Mouse (Mus musculus): ENCODE results near the gene Zfp808. TPM values are rescaled to one million over a fixed set of nuclear protein-coding genes. Genes with fewer than 3 reads are reported as not detected.
A peak's percentile ranks its signal among the peaks of the same experiment; 100 is the strongest.
"Not testable (repeated sequence)": the region's sequence is repeated elsewhere in the genome, so short reads cannot be mapped to it uniquely, and the experiment has no call there.

Gene Zfp808
- polyA plus RNA-seq (2016; fragmentation: Nextera tagmentation; extraction: Ambion mirVana), result 8.1 and 8.7 TPM in 2 replicates

GRCm38 (mm10) chr13:62129432-62130171 lies at the start of gene Zfp808:
Gene Zfp808 (plus strand): TSS chr13:62129886.
- H3K27ac ChIP-seq; H3K36me3 ChIP-seq; H3K9me3 ChIP-seq; H3K4me1 ChIP-seq; H3K27me3 ChIP-seq (replicated peaks): not testable (repeated sequence)
- ATAC-seq (ENCODE audit: low FRiP score, low read depth), result peak; percentile 89
- Histone ChIP-seq H3K4me2 (replicated peaks) (peak within 1 kb of the TSS; percentile 56), H3K9ac (peak within 1 kb of the TSS; percentile 57), H3K4me3 (peak within 1 kb of the TSS; percentile 59)
- 5% methylated on average over 21 of the region's 21 CpGs for WGBS

DNA sequence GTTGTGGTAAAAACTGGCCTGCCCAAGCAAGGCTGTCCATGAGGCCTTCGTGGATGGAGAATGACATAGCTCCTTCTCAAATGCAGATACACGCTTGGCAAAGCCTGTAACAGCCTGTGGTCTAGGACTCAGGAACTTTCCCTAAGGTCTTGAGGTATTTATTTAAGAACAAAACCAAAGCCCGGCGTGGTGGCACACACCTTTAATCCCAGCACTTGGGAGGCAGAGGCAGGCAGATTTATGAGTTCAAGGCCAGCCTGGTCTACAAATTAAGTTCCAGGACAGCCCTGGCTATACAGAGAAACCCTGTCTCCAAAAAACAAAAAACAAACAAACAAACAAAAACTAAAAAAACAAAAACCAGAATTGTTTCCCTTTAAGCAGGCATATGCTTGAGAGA lies 30.9 kb upstream of the Zfp808 start:
- ATAC-seq (ENCODE audit: low FRiP score, low read depth); H3K36me3 ChIP-seq; H3K27ac ChIP-seq; H3K9me3 ChIP-seq; H3K4me1 ChIP-seq; H3K4me2 ChIP-seq (replicated peaks); H3K4me3 ChIP-seq; H3K9ac ChIP-seq; H3K27me3 ChIP-seq (replicated peaks): not testable (repeated sequence)
- 82% methylated on average over 4 of the region's 4 CpGs for WGBS

GRCm38 (mm10) chr13:62099454-62099853 lies 30.2 kb upstream of the Zfp808 start:
- H3K27ac ChIP-seq; H3K4me2 ChIP-seq (replicated peaks); H3K36me3 ChIP-seq; H3K27me3 ChIP-seq (replicated peaks); H3K4me1 ChIP-seq; H3K9ac ChIP-seq; ATAC-seq (ENCODE audit: low FRiP score, low read depth); H3K9me3 ChIP-seq; H3K4me3 ChIP-seq: not testable (repeated sequence)
- WGBS, result 92% methylated on average over 4 of the region's 4 CpGs

DNA sequence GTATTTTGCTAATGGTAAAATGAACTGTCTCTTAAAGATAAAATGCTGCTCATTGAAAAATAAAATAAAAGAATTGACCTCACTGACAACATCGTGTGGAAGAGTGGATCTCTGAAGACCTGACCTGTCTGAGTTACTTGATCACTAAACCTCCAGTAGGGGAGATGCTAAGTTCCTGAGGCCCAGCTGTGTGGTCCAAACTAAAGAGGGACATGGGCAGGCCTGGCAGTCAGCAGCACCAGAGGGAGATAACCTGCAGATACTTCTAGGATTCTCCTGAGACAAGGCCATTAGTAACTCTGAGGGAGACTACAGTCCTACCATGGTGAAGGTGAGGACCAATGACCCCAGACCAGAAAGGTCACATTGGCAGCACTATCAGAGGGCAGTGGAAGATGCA lies 27.3 kb upstream of the Zfp808 start:
- not testable (repeated sequence) for H3K27me3 ChIP-seq (replicated peaks); H3K4me1 ChIP-seq; H3K4me3 ChIP-seq; H3K9ac ChIP-seq; ATAC-seq (ENCODE audit: low FRiP score, low read depth); H3K36me3 ChIP-seq; H3K9me3 ChIP-seq; H3K27ac ChIP-seq; H3K4me2 ChIP-seq (replicated peaks)
- 82% methylated on average over 1 of the region's 1 CpGs for WGBS

DNA sequence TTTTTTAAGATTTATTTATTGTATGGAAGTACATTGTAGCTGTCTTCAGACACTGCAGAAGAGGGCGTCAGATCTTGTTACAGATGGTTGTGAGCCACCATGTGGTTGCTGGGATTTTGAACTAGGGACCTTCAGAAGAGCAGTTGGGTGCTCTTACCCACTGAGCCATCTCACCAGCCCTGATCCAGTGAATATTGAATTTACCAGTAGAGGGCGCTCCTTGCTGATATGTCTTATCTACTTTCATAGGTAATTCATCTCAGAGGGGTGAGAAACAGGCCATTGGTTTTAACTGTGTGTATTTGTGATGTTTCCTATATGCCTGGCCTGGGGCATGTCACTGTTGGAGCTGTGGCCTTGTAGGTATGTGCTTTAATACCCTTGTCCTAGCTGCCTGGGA lies 13.8 kb upstream of the Zfp808 start:
- not testable (repeated sequence) for H3K9ac ChIP-seq; ATAC-seq (ENCODE audit: low FRiP score, low read depth); H3K9me3 ChIP-seq; H3K27ac ChIP-seq; H3K27me3 ChIP-seq (replicated peaks); H3K4me3 ChIP-seq; H3K4me2 ChIP-seq (replicated peaks); H3K36me3 ChIP-seq; H3K4me1 ChIP-seq
- WGBS, result 45% methylated on average over 2 of the region's 2 CpGs

GRCm38 (mm10) chr13:62121578-62121977 lies 8.1 kb upstream of the Zfp808 start:
- not testable (repeated sequence) for H3K27me3 ChIP-seq (replicated peaks); H3K9ac ChIP-seq; H3K4me3 ChIP-seq; H3K4me2 ChIP-seq (replicated peaks); H3K4me1 ChIP-seq; H3K27ac ChIP-seq; ATAC-seq (ENCODE audit: low FRiP score, low read depth); H3K36me3 ChIP-seq; H3K9me3 ChIP-seq
- 53% methylated on average over 1 of the region's 1 CpGs for WGBS

DNA sequence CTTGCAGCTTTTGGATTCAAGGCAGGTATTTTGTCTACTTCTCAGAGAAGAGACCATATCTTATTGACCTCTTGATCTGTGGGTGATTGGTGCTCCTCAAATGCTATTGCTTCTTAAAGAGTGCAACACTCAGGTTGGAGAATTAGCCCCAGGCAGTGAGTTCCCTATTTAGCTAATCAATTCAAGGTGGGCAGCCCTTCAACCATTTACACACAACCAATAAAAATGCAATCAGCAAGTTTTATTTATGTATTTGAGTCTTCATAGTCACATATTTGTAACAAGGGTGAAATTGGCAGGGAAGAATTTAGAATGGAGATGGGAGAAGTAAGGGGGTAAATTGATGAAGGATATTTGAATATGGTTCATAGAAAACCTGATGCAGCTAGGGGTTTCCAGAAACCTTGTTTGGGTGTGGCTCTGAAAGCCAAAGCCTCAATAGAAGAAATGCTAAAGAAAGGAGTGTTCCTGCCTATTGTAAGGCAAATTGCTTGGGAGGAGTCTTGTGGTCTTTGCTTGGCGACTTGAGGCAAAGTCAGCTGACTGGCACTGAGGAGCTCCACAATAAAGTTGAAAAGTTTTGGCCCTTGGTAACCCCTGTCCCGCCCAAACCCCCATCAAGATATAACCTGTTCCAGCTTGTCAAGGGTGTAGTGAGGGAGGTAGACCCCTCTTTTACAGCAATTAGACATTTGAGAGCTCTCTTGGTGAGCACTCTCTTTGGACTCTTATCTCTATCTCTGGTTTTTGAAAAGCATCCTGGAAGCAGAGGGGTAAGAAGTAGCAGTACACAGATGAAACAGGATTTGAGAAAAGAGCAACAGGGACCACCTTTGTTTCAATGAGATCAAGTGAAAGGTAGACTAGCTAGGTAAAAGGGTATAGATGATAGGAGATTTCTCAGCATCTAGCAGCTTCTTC lies 52.4 kb downstream of the Zfp808 start:
- not testable (repeated sequence) for H3K4me1 ChIP-seq; H3K9ac ChIP-seq; H3K4me3 ChIP-seq; H3K4me2 ChIP-seq (replicated peaks); H3K36me3 ChIP-seq; H3K27me3 ChIP-seq (replicated peaks); H3K27ac ChIP-seq; ATAC-seq (ENCODE audit: low FRiP score, low read depth)
- 85% methylated on average over 2 of the region's 2 CpGs for WGBS
- H3K9me3 ChIP-seq, result peaks cover 14% of the 10 kb centered on the region; the same call in 1 of the 2 replicates

- Histone ChIP-seq H3K4me2 (replicated peaks) (no peak overlapping the region), H3K9ac (no peak overlapping the region), H3K36me3 (no peaks in the 10 kb centered on the region), H3K9me3 (no peaks in the 10 kb centered on the region), H3K4me3 (no peak overlapping the region), H3K4me1 (no peaks in the 10 kb centered on the region), H3K27ac (no peak overlapping the region), H3K27me3 (replicated peaks) (no peaks in the 10 kb centered on the region)
- ATAC-seq (ENCODE audit: low FRiP score, low read depth), result no peak
- 57% methylated on average over 3 of the region's 3 CpGs for WGBS
Measured at GRCm38 (mm10) chr13:62245264-62245663, 115.6 kb downstream of the Zfp808 start.

GRCm38 (mm10) chr13:62255226-62255625 lies 125.5 kb downstream of the Zfp808 start:
- H3K27ac ChIP-seq; H3K36me3 ChIP-seq; H3K27me3 ChIP-seq (replicated peaks); H3K4me1 ChIP-seq; H3K4me3 ChIP-seq; H3K4me2 ChIP-seq (replicated peaks); ATAC-seq (ENCODE audit: low FRiP score, low read depth); H3K9ac ChIP-seq: not testable (repeated sequence)
- WGBS, result 81% methylated on average over 9 of the region's 9 CpGs
- peaks cover 19% of the 10 kb centered on the region for H3K9me3 ChIP-seq

DNA sequence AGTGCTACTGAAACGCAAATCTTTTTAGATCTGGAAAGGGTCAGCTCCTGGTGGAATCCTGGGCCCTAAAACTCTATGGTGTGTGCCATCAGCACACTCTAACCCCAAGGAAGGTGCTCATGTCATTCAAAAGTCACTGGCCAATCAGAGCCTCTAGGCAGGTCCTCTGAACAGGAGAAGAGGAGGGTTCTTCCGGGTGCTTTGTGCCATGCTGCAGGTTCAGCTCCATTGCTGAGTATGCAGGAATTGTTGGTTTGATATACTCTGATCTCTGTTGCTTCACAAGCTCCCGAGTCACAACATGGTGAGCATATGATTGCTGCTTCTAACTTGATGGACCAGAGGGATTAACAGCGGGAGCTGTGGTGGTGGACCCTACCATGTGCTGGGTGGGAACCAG lies 133.7 kb downstream of the Zfp808 start:
- Histone ChIP-seq H3K4me3 (no peak overlapping the region), H3K36me3 (no peaks in the 10 kb centered on the region), H3K27ac (no peak overlapping the region), H3K4me1 (no peaks in the 10 kb centered on the region), H3K4me2 (replicated peaks) (no peak overlapping the region), H3K27me3 (replicated peaks) (no peaks in the 10 kb centered on the region), H3K9me3 (peaks cover 44% of the 10 kb centered on the region), H3K9ac (no peak overlapping the region)
- WGBS, result 84% methylated on average over 4 of the region's 4 CpGs
- no peak for ATAC-seq (ENCODE audit: low FRiP score, low read depth)

Measured in neural tube, embryonic 12.5 days (tissue).